Mouse (Mus musculus) myocyte (in vitro differentiated cells): Measurements from ENCODE around the gene Anp32b.

ENCODE experiments used
- CEBPB ChIP-seq: IDR thresholded peaks from 2 replicates; pipeline ENCODE4 v1.6.1; 2011; ENCODE audit warnings: mild to moderate bottlenecking, moderate library complexity; ENCODE audit not compliant: poor library complexity, insufficient read depth, severe bottlenecking
- E2F4 ChIP-seq: IDR thresholded peaks from one replicate; pipeline ENCODE4 v1.6.1; 2011; ENCODE audit warnings: mild to moderate bottlenecking, control low read depth, moderate library complexity; ENCODE audit not compliant: insufficient read depth
- MAX ChIP-seq: IDR thresholded peaks from one replicate; pipeline ENCODE4 v1.6.1; 2011; ENCODE audit warnings: low read depth, mild to moderate bottlenecking, control low read depth
- MYOD1 ChIP-seq, 3 experiments: IDR thresholded peaks; one replicate each; pipeline ENCODE4 v1.6.1; 2011; ENCODE audit warnings: control low read depth in 2 of 3, low read depth in 2 of 3, mild to moderate bottlenecking in 2 of 3, moderate library complexity in 1 of 3; ENCODE audit not compliant: insufficient read length in 2 of 3, control insufficient read depth in 1 of 3
- POLR2A ChIP-seq: IDR thresholded peaks from one replicate; pipeline ENCODE4 v1.6.1; 2011; ENCODE audit warnings: low read depth, mild to moderate bottlenecking, control low read depth, moderate library complexity; ENCODE audit not compliant: insufficient read length
- POLR2AphosphoS2 ChIP-seq: IDR thresholded peaks from one replicate; pipeline ENCODE4 v1.6.1; 2011; ENCODE audit warnings: low read depth, control low read depth; ENCODE audit not compliant: insufficient read length
- REST ChIP-seq: IDR thresholded peaks from one replicate; pipeline ENCODE4 v1.6.1; 2011; ENCODE audit warnings: mild to moderate bottlenecking, control low read depth, moderate library complexity; ENCODE audit not compliant: insufficient read depth, insufficient read length
- TCF12 ChIP-seq: IDR thresholded peaks from one replicate; pipeline ENCODE4 v1.6.1; 2011; ENCODE audit warnings: mild to moderate bottlenecking, control low read depth; ENCODE audit not compliant: poor library complexity, insufficient read depth, severe bottlenecking
- TCF3 ChIP-seq: IDR thresholded peaks from one replicate; pipeline ENCODE4 v1.6.1; 2011; ENCODE audit warnings: low read depth, control low read depth; ENCODE audit not compliant: insufficient read length
- USF1 ChIP-seq: IDR thresholded peaks from one replicate; pipeline ENCODE4 v1.6.1; 2011; ENCODE audit warnings: low read depth, mild to moderate bottlenecking, control low read depth, moderate library complexity

GRCm38 (mm10) chr4:46406966-46407703 is 43.6 kb upstream of the Anp32b start:
- no peak for TF ChIP-seq REST
- TF ChIP-seq MYOD1 (IDR thresholded peaks at IDR 0.05; ENCODE audit: control insufficient read depth in 1 of 3, insufficient read length in 2 of 3, low read depth in 2 of 3) = no peak
- TF ChIP-seq E2F4 = no peak
- TF ChIP-seq POLR2AphosphoS2 = no peak
- TF ChIP-seq TCF3 = no peak
- TF ChIP-seq MAX = no peak
- TF ChIP-seq TCF12 = no peak
- TF ChIP-seq USF1 = no peak
- no peak for TF ChIP-seq CEBPB
- TF ChIP-seq POLR2A = no peak
